Mouse (Mus musculus): ENCODE results near the gene Cdkn3. TPM values are rescaled to one million over a fixed set of nuclear protein-coding genes. Genes with fewer than 3 reads are reported as not detected.
A peak's percentile ranks its signal among the peaks of the same experiment; 100 is the strongest.
"Not testable (repeated sequence)": the region's sequence is repeated elsewhere in the genome, so short reads cannot be mapped to it uniquely, and the experiment has no call there.

Gene Cdkn3
- polyA plus RNA-seq, 1 experiment from 2014 or later, result 16.2 TPM

DNA sequence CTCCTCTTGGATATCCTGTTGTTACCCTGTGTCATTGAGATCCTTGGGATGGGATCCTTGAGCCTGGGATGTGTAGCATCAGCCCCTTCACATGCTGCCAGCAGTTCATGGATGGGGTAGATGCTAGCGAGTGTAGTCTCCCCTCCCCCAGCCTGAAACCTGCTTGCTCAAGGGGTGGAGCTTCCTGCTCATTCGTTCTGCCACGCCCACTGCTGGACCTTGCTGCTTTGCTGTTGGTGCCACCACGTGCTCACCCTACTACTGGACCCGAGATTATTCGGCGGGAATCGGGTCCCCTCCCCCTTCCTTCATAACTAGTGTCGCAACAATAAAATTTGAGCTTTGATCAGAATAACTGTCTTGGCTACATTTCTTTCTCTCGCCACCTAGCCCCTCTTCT is 6.0 kb upstream of the Cdkn3 start:
- 65% methylated on average over 9 of the region's 10 CpGs for WGBS
- not testable (repeated sequence) for H3K4me3 ChIP-seq; H3K4me2 ChIP-seq; H3K27ac ChIP-seq (replicated peaks); H3K4me1 ChIP-seq (replicated peaks); H3K36me3 ChIP-seq; H3K27me3 ChIP-seq; ATAC-seq (ENCODE audit: low read depth); H3K9me3 ChIP-seq; H3K9ac ChIP-seq

- H3K27me3 ChIP-seq, result no peaks in the 10 kb centered on the region
- H3K36me3 ChIP-seq, result no peaks in the 10 kb centered on the region
- H3K9me3 ChIP-seq, result no peaks in the 10 kb centered on the region
- H3K9ac ChIP-seq, result no peak overlapping the region
- WGBS, result 89% methylated on average over 8 of the region's 8 CpGs
- H3K4me3 ChIP-seq, result no peak overlapping the region
- H3K27ac ChIP-seq (replicated peaks), result no peak overlapping the region
- H3K4me2 ChIP-seq, result no peak overlapping the region
- ATAC-seq (ENCODE audit: low read depth), result no peak
- peaks cover 2% of the 10 kb centered on the region for H3K4me1 ChIP-seq (replicated peaks)
Observed at GRCm38 (mm10) chr14:46755851-46756250, 4.5 kb upstream of the Cdkn3 start.

DNA sequence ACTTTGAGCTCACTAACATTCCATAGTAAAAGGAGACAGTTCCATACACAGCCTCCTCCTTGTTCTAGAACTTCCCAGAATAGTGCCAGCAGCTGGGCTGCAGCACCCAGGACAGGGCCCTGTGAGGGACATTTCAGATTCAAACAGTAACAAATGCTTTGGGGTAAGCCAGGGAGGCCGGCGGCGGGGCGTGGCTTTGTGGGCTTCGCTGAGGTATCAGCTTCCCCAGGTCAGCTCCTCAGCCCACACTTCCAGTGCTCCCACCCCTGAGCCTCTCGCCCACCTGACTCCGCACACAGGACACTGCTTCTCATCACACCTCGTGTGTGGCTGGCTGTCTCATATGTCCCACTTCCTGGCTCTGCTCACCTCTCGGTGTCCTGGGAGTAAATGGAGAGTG is 2.6 kb upstream of the Cdkn3 start:
- H3K9me3 ChIP-seq, result no peaks in the 10 kb centered on the region
- H3K36me3 ChIP-seq, result no peaks in the 10 kb centered on the region
- 62% methylated on average over 9 of the region's 9 CpGs for WGBS

GRCm38 (mm10) chr14:46759970-46760354 is 379 bp upstream of the Cdkn3 start:
- WGBS, result 2% methylated on average over 7 of the region's 7 CpGs
- no peak; the same call in 1 of the 2 replicates for ATAC-seq (ENCODE audit: low read depth)
- Histone ChIP-seq H3K36me3 (no peaks in the 10 kb centered on the region), H3K9ac (no peak overlapping the region), H3K4me3 (peak overlapping the region; percentile 48), H3K9me3 (no peaks in the 10 kb centered on the region), H3K4me2 (peak overlapping the region; percentile 64), H3K4me1 (replicated peaks) (peaks cover 7% of the 10 kb centered on the region), H3K27ac (replicated peaks) (no peak overlapping the region), H3K27me3 (no peaks in the 10 kb centered on the region)

More for the DNA sequence above, 2.6 kb upstream of the Cdkn3 start:
- Histone ChIP-seq H3K4me1 (replicated peaks) (peaks cover 7% of the 10 kb centered on the region), H3K4me3 (no peak overlapping the region), H3K27ac (replicated peaks) (no peak overlapping the region), H3K9ac (no peak overlapping the region), H3K4me2 (no peak overlapping the region), H3K27me3 (no peaks in the 10 kb centered on the region)
- no peak for ATAC-seq (ENCODE audit: low read depth)

DNA sequence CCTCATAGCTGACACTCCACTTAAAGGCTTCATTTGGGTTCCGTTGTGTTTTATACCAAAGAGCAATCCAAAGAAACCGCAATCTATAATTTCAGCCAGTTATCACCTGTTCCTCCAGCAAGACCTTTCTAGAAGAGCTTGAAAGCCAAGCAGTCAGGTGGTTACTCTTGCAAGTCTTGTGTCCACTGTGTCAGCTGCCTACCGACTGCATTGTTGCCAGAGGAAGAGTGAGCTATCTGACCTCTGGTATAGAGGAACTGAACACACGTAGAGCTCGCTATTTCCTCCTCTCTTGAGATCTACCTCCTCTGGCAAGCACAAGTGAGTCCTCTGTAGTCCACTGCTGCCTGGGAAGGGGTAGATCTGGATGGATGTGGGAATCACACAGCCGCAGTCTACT is 845 bp downstream of the Cdkn3 start:
- no peak for ATAC-seq (ENCODE audit: low read depth)
- WGBS, result 52% methylated on average over 6 of the region's 6 CpGs

GRCm38 (mm10) chr14:46767116-46767515 is 6.8 kb downstream of the Cdkn3 start:
- no peaks in the 10 kb centered on the region for H3K27me3 ChIP-seq
- no peak overlapping the region for H3K4me3 ChIP-seq
- no peaks in the 10 kb centered on the region for H3K4me1 ChIP-seq (replicated peaks)
- no peak overlapping the region for H3K27ac ChIP-seq (replicated peaks)
- H3K4me2 ChIP-seq, result no peak overlapping the region
- H3K9me3 ChIP-seq, result no peaks in the 10 kb centered on the region
- ATAC-seq (ENCODE audit: low read depth), result no peak
- peaks cover 47% of the 10 kb centered on the region for H3K36me3 ChIP-seq
- WGBS, result 88% methylated on average over 12 of the region's 12 CpGs
- H3K9ac ChIP-seq, result no peak overlapping the region

More for the DNA sequence above, 845 bp downstream of the Cdkn3 start:
- no peaks in the 10 kb centered on the region for H3K27me3 ChIP-seq
- H3K9ac ChIP-seq, result peak overlapping the region; percentile 57
- peaks cover 7% of the 10 kb centered on the region for H3K4me1 ChIP-seq (replicated peaks)
- peak overlapping the region; percentile 48 for H3K4me3 ChIP-seq
- no peaks in the 10 kb centered on the region for H3K9me3 ChIP-seq
- 0 out of 2 replicates have a peak, but pooled peaks cover 2% of the 10 kb centered on the region for H3K36me3 ChIP-seq
- no peak overlapping the region for H3K27ac ChIP-seq (replicated peaks)
- H3K4me2 ChIP-seq, result peak overlapping the region; percentile 64

DNA sequence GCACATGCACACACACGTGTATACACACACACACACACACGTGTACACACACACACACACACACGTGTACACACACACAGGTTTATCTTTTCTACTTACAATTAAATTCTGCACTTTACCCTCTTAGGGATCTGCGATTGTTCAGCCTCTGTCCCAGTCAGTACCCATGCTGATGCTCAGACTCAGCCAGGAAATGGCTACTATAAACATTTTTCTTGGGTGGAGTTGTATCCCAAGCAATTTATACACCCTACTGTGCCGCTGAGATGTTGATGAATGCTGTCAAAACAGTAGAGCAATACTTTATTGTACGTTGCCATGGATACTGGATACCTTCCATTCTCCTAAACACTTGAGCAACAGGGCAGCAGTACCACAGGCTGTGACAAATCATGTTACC is 9.7 kb downstream of the Cdkn3 start:
- Histone ChIP-seq H3K9ac (no peak overlapping the region), H3K9me3 (no peaks in the 10 kb centered on the region), H3K4me3 (no peak overlapping the region), H3K36me3 (peaks cover 72% of the 10 kb centered on the region), H3K27me3 (no peaks in the 10 kb centered on the region), H3K4me1 (replicated peaks) (no peaks in the 10 kb centered on the region), H3K4me2 (no peak overlapping the region), H3K27ac (replicated peaks) (no peak overlapping the region)
- ATAC-seq (ENCODE audit: low read depth), result no peak
- 89% methylated on average over 6 of the region's 6 CpGs for WGBS

GRCm38 (mm10) chr14:46778756-46779155 is 18.4 kb downstream of the Cdkn3 start:
- no peak overlapping the region for H3K9ac ChIP-seq
- H3K27me3 ChIP-seq, result no peaks in the 10 kb centered on the region
- no peak overlapping the region for H3K4me2 ChIP-seq
- H3K36me3 ChIP-seq, result peaks cover 91% of the 10 kb centered on the region
- no peaks in the 10 kb centered on the region for H3K4me1 ChIP-seq (replicated peaks)
- no peak overlapping the region for H3K27ac ChIP-seq (replicated peaks)
- H3K4me3 ChIP-seq, result no peak overlapping the region
- H3K9me3 ChIP-seq, result 0 out of 2 replicates have a peak, but pooled peaks cover 3% of the 10 kb centered on the region
- ATAC-seq (ENCODE audit: low read depth), result no peak
- WGBS, result 97% methylated on average over 9 of the region's 9 CpGs

DNA sequence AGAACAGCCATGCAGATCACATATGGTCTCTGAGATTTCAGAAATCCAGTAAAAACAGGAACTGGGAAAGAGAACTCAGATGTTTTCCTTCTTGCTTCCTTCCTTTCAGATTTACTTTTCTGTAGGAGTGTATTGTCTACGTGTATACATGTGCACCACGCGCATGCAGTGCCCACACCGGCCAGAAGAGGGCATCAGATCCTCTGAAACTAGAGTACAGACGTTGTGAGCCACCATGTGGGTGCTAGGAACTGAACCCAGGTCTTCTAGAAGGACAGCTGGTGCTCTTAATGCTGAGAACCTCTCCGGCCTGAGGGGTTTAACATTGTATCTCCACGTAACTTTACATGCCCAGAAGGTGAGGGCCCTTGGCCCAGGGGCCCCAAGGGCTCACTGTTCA is 18.9 kb downstream of the Cdkn3 start:
- ATAC-seq (ENCODE audit: low read depth), result no peak
- Histone ChIP-seq H3K27me3 (no peaks in the 10 kb centered on the region), H3K36me3 (peaks cover 86% of the 10 kb centered on the region), H3K4me3 (no peak overlapping the region), H3K4me1 (replicated peaks) (no peaks in the 10 kb centered on the region), H3K27ac (replicated peaks) (no peak overlapping the region), H3K4me2 (no peak overlapping the region), H3K9me3 (0 out of 2 replicates have a peak, but pooled peaks cover 3% of the 10 kb centered on the region), H3K9ac (no peak overlapping the region)
- WGBS, result 94% methylated on average over 7 of the region's 7 CpGs

GRCm38 (mm10) chr14:46781086-46781485 is 20.7 kb downstream of the Cdkn3 start:
- peaks cover 69% of the 10 kb centered on the region for H3K36me3 ChIP-seq
- 93% methylated on average over 7 of the region's 7 CpGs for WGBS

DNA sequence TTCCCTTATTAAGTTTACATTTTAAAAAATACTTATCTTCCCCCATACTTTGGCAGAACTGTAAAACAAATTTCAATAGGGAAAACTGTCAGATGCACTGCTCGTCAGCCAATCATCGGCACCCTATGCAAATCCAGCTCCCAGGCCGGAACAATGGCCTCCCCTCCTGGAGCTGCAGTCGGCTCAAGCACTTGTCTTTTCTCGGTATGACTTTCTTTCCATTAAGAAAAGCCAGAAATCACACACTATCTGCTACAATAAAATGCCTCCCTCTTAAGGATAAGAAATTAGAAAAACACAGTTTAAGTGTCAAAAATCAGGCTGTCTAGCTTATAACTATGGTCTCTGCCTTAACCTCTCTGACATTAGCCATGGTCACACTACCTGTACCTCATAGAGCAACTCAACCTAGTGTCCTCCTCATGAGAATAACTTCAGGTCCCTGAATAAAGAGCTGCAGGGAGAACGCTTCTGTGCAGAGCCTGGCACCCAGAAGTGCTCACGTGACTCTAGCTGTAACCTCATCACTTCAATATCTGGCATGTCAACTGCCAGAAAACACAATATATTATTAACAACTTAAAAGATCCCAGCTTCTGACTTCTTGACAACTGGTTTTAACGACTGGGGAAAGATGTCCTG is 22.0 kb downstream of the Cdkn3 start:
- WGBS, result 86% methylated on average over 8 of the region's 8 CpGs
- ATAC-seq (ENCODE audit: low read depth), result no peak
- 0 out of 2 replicates have a peak, but pooled peaks cover 3% of the 10 kb centered on the region for H3K9me3 ChIP-seq
- no peak overlapping the region for H3K4me3 ChIP-seq
- peaks cover 58% of the 10 kb centered on the region for H3K36me3 ChIP-seq
- no peak overlapping the region for H3K4me2 ChIP-seq
- no peaks in the 10 kb centered on the region for H3K27me3 ChIP-seq
- no peak overlapping the region for H3K9ac ChIP-seq
- no peak overlapping the region for H3K27ac ChIP-seq (replicated peaks)
- peaks cover 24% of the 10 kb centered on the region for H3K4me1 ChIP-seq (replicated peaks)

More at GRCm38 (mm10) chr14:46781086-46781485, 20.7 kb downstream of the Cdkn3 start:
- H3K4me3 ChIP-seq, result no peak overlapping the region
- no peak overlapping the region for H3K4me2 ChIP-seq
- H3K4me1 ChIP-seq (replicated peaks), result peaks cover 14% of the 10 kb centered on the region
- H3K27me3 ChIP-seq, result no peaks in the 10 kb centered on the region
- no peak overlapping the region for H3K27ac ChIP-seq (replicated peaks)
- 0 out of 2 replicates have a peak, but pooled peaks cover 3% of the 10 kb centered on the region for H3K9me3 ChIP-seq
- H3K9ac ChIP-seq, result no peak overlapping the region
- no peak for ATAC-seq (ENCODE audit: low read depth)

GRCm38 (mm10) chr14:46783327-46783926 is 23.1 kb downstream of the Cdkn3 start:
- no peaks in the 10 kb centered on the region for H3K27me3 ChIP-seq
- H3K4me3 ChIP-seq, result no peak overlapping the region
- H3K9ac ChIP-seq, result no peak overlapping the region
- no peak overlapping the region for H3K27ac ChIP-seq (replicated peaks)
- WGBS, result 95% methylated on average over 10 of the region's 10 CpGs
- peaks cover 47% of the 10 kb centered on the region for H3K36me3 ChIP-seq
- no peak for ATAC-seq (ENCODE audit: low read depth)
- H3K4me1 ChIP-seq (replicated peaks), result peaks cover 27% of the 10 kb centered on the region
- H3K4me2 ChIP-seq, result no peak overlapping the region
- 0 out of 2 replicates have a peak, but pooled peaks cover 3% of the 10 kb centered on the region for H3K9me3 ChIP-seq
